Mouse (Mus musculus): ENCODE data around the gene Gm4894. TPM values are rescaled to one million over a fixed set of nuclear protein-coding genes. Genes with fewer than 3 reads are reported as not detected.

Gm4894 gene
- polyA plus RNA-seq, 1 experiment from 2014 or later = not detected

DNA sequence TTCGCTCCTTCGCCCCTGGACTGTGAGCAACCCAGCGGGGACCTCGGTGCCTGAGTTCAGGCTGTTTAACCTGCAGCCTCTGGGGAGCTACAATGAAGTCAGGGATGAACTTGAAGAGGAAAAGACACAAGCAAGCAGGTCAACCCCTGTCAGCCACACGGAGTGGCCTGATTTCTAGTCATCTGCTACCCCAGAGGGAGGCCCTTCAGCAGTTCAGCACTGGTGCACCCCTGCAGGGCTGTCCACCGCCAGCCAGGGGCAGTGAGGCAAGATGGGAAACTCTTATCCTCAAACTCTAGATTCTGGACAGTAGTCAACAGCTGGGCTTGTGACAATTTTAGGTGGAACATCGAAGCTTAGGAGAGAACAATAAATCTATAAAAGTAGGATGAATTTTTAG, 18.6 kb downstream of the Gm4894 start:
- Histone ChIP-seq H3K4me1 (replicated peaks; ENCODE audit: control insufficient read depth, insufficient read depth, low read length) (no peaks in the 10 kb centered on the region), H3K36me3 (ENCODE audit: control insufficient read depth, insufficient read depth, low read length) (no peaks in the 10 kb centered on the region), H3K4me2 (ENCODE audit: low read depth, low read length) (no peak overlapping the region), H3K27me3 (ENCODE audit: control insufficient read depth, insufficient read depth, low read depth, low read length) (no peaks in the 10 kb centered on the region), H3K9ac (ENCODE audit: low read length) (no peak overlapping the region), H3K9me3 (ENCODE audit: control insufficient read depth, low read length) (no peaks in the 10 kb centered on the region), H3K4me3 (ENCODE audit: low read length) (no peak overlapping the region), H3K27ac (ENCODE audit: low read length) (no peak overlapping the region)
- 64% methylated on average over 7 of the region's 7 CpGs for WGBS
- no peak for ATAC-seq (ENCODE audit: low read depth)

DNA sequence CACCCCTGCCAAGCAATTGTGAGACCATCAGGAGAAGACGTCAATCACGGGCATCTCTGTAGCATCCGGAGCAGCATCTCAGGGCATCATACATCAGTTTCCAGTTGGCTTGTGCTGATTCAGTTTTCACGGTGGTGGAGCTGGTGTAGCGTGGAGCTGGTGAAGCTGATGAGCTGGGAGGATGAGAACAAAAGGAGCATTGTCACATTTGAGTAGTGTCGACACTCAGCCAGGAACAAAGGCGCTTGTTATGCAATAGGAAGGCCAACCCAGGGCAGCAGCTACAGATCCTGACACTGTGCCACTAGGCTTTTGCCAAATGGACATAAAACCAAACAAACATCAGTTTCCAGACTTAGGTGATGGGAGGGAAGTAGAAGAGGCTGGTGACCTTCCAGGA, 23.2 kb downstream of the Gm4894 start:
- Histone ChIP-seq H3K36me3 (ENCODE audit: control insufficient read depth, insufficient read depth, low read length) (no peaks in the 10 kb centered on the region), H3K4me3 (ENCODE audit: low read length) (no peak overlapping the region), H3K4me1 (replicated peaks; ENCODE audit: control insufficient read depth, insufficient read depth, low read length) (0 out of 2 replicates have a peak, but pooled peaks cover 4% of the 10 kb centered on the region), H3K27me3 (ENCODE audit: control insufficient read depth, insufficient read depth, low read depth, low read length) (no peaks in the 10 kb centered on the region), H3K9ac (ENCODE audit: low read length) (no peak overlapping the region), H3K9me3 (ENCODE audit: control insufficient read depth, low read length) (no peaks in the 10 kb centered on the region), H3K27ac (ENCODE audit: low read length) (no peak overlapping the region), H3K4me2 (ENCODE audit: low read depth, low read length) (no peak overlapping the region)
- 61% methylated on average over 7 of the region's 7 CpGs for WGBS
- ATAC-seq (ENCODE audit: low read depth) = no peak

- no peak overlapping the region for H3K4me3 ChIP-seq (ENCODE audit: low read length)
- H3K4me2 ChIP-seq (ENCODE audit: low read depth, low read length) = no peak overlapping the region
- H3K36me3 ChIP-seq (ENCODE audit: control insufficient read depth, insufficient read depth, low read length) = no peaks in the 10 kb centered on the region
- H3K9ac ChIP-seq (ENCODE audit: low read length) = no peak overlapping the region
- H3K27ac ChIP-seq (ENCODE audit: low read length) = no peak overlapping the region
- no peaks in the 10 kb centered on the region for H3K27me3 ChIP-seq (ENCODE audit: control insufficient read depth, insufficient read depth, low read depth, low read length)
- 0 out of 2 replicates have a peak, but pooled peaks cover 4% of the 10 kb centered on the region for H3K4me1 ChIP-seq (replicated peaks; ENCODE audit: control insufficient read depth, insufficient read depth, low read length)
- ATAC-seq (ENCODE audit: low read depth) = peak; percentile 80
- WGBS = 35% methylated on average over 4 of the region's 4 CpGs
- no peaks in the 10 kb centered on the region for H3K9me3 ChIP-seq (ENCODE audit: control insufficient read depth, low read length)
Observed at GRCm38 (mm10) chr9:49275976-49276375, 25.6 kb downstream of the Gm4894 start.

DNA sequence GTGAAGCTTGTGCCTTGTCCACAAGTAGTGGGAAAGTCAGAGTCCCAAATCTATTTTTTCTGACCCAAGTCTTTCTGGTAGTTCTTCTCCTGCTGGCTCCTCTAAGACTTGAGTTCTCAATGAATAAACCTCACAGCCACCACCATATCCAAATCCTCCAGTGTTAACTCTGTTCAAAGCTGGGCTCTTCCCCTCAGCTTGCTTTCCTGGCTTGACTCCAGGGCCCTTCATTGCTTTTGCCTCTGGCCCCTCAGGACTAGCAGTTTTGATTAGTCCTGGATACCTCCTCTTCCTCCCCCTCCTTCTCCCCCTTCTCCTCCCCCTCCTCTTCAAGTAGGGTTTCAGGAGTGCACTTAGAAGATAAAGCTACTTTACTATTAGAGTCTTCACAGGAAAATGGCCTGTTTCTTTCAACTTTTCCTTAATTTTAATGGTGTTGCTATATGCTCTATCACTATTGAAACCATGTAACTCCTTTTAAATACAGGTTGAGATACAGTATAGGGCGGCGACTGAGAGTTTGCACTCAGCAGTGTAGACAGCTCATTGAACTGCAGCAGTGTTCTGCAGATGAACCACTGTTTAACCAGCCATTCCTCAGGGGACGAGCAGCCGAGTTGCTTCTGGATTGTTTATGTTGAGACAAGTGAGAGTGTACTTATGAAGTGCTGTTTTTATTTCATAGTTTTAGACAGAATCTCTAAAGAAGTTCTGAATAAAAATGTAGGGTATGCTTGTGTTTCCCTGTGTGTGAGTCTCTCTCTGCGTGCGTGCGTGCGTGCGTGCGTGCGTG, 26.4 kb downstream of the Gm4894 start:
- Histone ChIP-seq H3K9ac (ENCODE audit: low read length) (no peak overlapping the region), H3K9me3 (ENCODE audit: control insufficient read depth, low read length) (no peaks in the 10 kb centered on the region), H3K27ac (ENCODE audit: low read length) (peak overlapping the region; percentile 10; the same call in 1 of the 2 replicates), H3K4me2 (ENCODE audit: low read depth, low read length) (0 out of 2 replicates have a peak overlapping the region, but pooled peaks have one; percentile 5), H3K4me1 (replicated peaks; ENCODE audit: control insufficient read depth, insufficient read depth, low read length) (0 out of 2 replicates have a peak, but pooled peaks cover 4% of the 10 kb centered on the region), H3K27me3 (ENCODE audit: control insufficient read depth, insufficient read depth, low read depth, low read length) (no peaks in the 10 kb centered on the region), H3K4me3 (ENCODE audit: low read length) (no peak overlapping the region), H3K36me3 (ENCODE audit: control insufficient read depth, insufficient read depth, low read length) (no peaks in the 10 kb centered on the region)
- WGBS = 40% methylated on average over 11 of the region's 11 CpGs
- ATAC-seq (ENCODE audit: low read depth) = peak; percentile 73; the same call in 1 of the 2 replicates

DNA sequence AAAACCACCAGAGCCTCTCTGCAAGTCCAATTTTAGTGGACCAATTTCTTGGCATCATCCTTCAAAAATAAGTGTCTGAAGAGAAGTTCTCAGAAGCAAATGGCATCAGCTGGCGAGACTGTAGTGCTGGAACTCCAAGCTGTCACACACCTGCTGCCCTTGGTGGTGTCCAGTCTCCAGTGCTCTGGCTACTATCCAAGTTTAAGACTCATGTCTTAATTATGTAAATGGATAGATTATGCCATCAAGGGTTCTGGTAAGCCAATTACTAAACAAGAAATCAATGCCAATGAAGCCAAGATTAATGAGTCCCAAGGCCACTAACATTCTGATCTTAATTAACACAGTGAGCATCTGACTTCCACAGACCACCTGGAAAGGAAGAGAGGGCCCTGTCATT, 44.8 kb downstream of the Gm4894 start:
- H3K27ac ChIP-seq (ENCODE audit: low read length) = no peak overlapping the region
- H3K9me3 ChIP-seq (ENCODE audit: control insufficient read depth, low read length) = no peaks in the 10 kb centered on the region
- H3K4me2 ChIP-seq (ENCODE audit: low read depth, low read length) = no peak overlapping the region
- no peak overlapping the region for H3K9ac ChIP-seq (ENCODE audit: low read length)
- ATAC-seq (ENCODE audit: low read depth) = no peak
- H3K27me3 ChIP-seq (ENCODE audit: control insufficient read depth, insufficient read depth, low read depth, low read length) = no peaks in the 10 kb centered on the region
- no peaks in the 10 kb centered on the region for H3K4me1 ChIP-seq (replicated peaks; ENCODE audit: control insufficient read depth, insufficient read depth, low read length)
- WGBS = 48% methylated on average over 1 of the region's 1 CpGs
- no peak overlapping the region for H3K4me3 ChIP-seq (ENCODE audit: low read length)
- no peaks in the 10 kb centered on the region for H3K36me3 ChIP-seq (ENCODE audit: control insufficient read depth, insufficient read depth, low read length)

- H3K36me3 ChIP-seq (ENCODE audit: control insufficient read depth, insufficient read depth, low read length) = no peaks in the 10 kb centered on the region
- H3K4me3 ChIP-seq (ENCODE audit: low read length) = no peak overlapping the region
- no peaks in the 10 kb centered on the region for H3K27me3 ChIP-seq (ENCODE audit: control insufficient read depth, insufficient read depth, low read depth, low read length)
- no peak overlapping the region for H3K27ac ChIP-seq (ENCODE audit: low read length)
- WGBS = 32% methylated on average over 3 of the region's 3 CpGs
- H3K9ac ChIP-seq (ENCODE audit: low read length) = no peak overlapping the region
- H3K9me3 ChIP-seq (ENCODE audit: control insufficient read depth, low read length) = no peaks in the 10 kb centered on the region
- no peak for ATAC-seq (ENCODE audit: low read depth)
- H3K4me2 ChIP-seq (ENCODE audit: low read depth, low read length) = no peak overlapping the region
- no peaks in the 10 kb centered on the region; the same call in 1 of the 2 replicates for H3K4me1 ChIP-seq (replicated peaks; ENCODE audit: control insufficient read depth, insufficient read depth, low read length)
Observed at GRCm38 (mm10) chr9:49307576-49307975, 57.2 kb downstream of the Gm4894 start.

- Histone ChIP-seq H3K4me1 (replicated peaks; ENCODE audit: control insufficient read depth, insufficient read depth, low read length) (no peaks in the 10 kb centered on the region; the same call in 1 of the 2 replicates), H3K27me3 (ENCODE audit: control insufficient read depth, insufficient read depth, low read depth, low read length) (no peaks in the 10 kb centered on the region), H3K36me3 (ENCODE audit: control insufficient read depth, insufficient read depth, low read length) (no peaks in the 10 kb centered on the region), H3K4me2 (ENCODE audit: low read depth, low read length) (no peak overlapping the region), H3K4me3 (ENCODE audit: low read length) (no peak overlapping the region), H3K9me3 (ENCODE audit: control insufficient read depth, low read length) (no peaks in the 10 kb centered on the region), H3K27ac (ENCODE audit: low read length) (no peak overlapping the region), H3K9ac (ENCODE audit: low read length) (no peak overlapping the region)
- 17% methylated on average over 4 of the region's 4 CpGs for WGBS
- ATAC-seq (ENCODE audit: low read depth) = no peak
Observed at GRCm38 (mm10) chr9:49310821-49311220, 60.5 kb downstream of the Gm4894 start.

GRCm38 (mm10) chr9:49318638-49319037, 68.3 kb downstream of the Gm4894 start:
- Histone ChIP-seq H3K4me2 (ENCODE audit: low read depth, low read length) (no peak overlapping the region), H3K27me3 (ENCODE audit: control insufficient read depth, insufficient read depth, low read depth, low read length) (no peaks in the 10 kb centered on the region), H3K4me3 (ENCODE audit: low read length) (no peak overlapping the region), H3K9me3 (ENCODE audit: control insufficient read depth, low read length) (no peaks in the 10 kb centered on the region), H3K36me3 (ENCODE audit: control insufficient read depth, insufficient read depth, low read length) (no peaks in the 10 kb centered on the region), H3K9ac (ENCODE audit: low read length) (no peak overlapping the region), H3K27ac (ENCODE audit: low read length) (no peak overlapping the region), H3K4me1 (replicated peaks; ENCODE audit: control insufficient read depth, insufficient read depth, low read length) (no peaks in the 10 kb centered on the region)
- no peak for ATAC-seq (ENCODE audit: low read depth)
